Mouse (Mus musculus): ENCODE results near the gene Fbln2. TPM values are rescaled to one million over a fixed set of nuclear protein-coding genes. Genes with fewer than 3 reads are reported as not detected.

The Fbln2 gene
- polyA plus RNA-seq (2012; rRNA removed) = 34.6 and 90.1 TPM in 2 replicates

DNA sequence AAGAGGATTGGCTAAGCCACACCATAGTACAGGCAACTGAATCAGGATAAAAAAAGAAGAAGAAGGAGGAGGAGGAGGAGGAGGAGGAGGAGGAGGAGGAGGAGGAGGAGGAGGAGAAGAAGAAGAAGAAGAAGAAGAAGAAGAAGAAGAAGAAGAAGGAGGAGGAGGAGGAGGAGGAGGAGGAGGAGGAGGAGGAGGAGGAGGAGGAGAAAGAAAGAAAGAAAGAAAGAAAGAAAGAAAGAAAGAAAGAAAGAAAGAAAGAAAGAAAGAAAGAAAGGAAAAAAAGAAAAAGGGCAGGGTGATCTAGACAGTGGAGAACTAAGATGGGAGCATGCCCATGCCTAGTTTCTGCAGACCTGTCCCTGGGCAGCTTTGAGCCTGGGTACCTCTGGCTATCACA is at the start of gene Fbln2:
Gene Fbln2 (plus strand): TSS at position 301 of the 400 bp plus-strand sequence.

Other genes with a start within 250 kb of the Fbln2 start
- 52.5 and 61.5 TPM in 2 replicates for gene Iqsec1, start 223.8 kb upstream of the Fbln2 start, polyA plus RNA-seq (2012; rRNA removed)
- 20.2 and 24.0 TPM in 2 replicates for gene Nup210, start 95.6 kb upstream of the Fbln2 start, polyA plus RNA-seq (2012; rRNA removed)
- gene Hdac11, start 55.8 kb upstream of the Fbln2 start, polyA plus RNA-seq (2012; rRNA removed) = 63.8 and 71.4 TPM in 2 replicates
- 12.1 and 18.0 TPM in 2 replicates for gene Wnt7a, start 198.9 kb downstream of the Fbln2 start, polyA plus RNA-seq (2012; rRNA removed)